Mouse (Mus musculus) heart, embryonic 15.5 days (tissue): Measurements from ENCODE around the gene Ubash3b. TPM values are rescaled to one million over a fixed set of nuclear protein-coding genes. Genes with fewer than 3 reads are reported as not detected.

Experiments used
- ATAC-seq: fragments of 200-750 bp; cut with Nextera tagmentation; replicated peaks from 2 replicates; pipeline ENCODE4 v1.8.0; 2017; ENCODE audit warnings: low read depth, moderate TSS enrichment; ENCODE audit not compliant: insufficient number of reproducible peaks, insufficient read depth, low FRiP score
- H3K27ac ChIP-seq: fragments of 300-500 bp; sonication (generic); 2 replicates; pipeline ENCODE4 v1.5.1; 2015; ENCODE audit warnings: mild to moderate bottlenecking, inconsistent platforms
- H3K27me3 ChIP-seq: fragments of 300-500 bp; sonication (generic); 2 replicates; pipeline ENCODE4 v1.6.1; 2015; ENCODE audit warnings: inconsistent platforms
- H3K36me3 ChIP-seq: fragments of 300-500 bp; sonication (generic); 2 replicates; pipeline ENCODE4 v1.6.1; 2015; ENCODE audit warnings: mild to moderate bottlenecking, inconsistent platforms
- H3K4me1 ChIP-seq: fragments of 300-500 bp; sonication (generic); replicated peaks from 2 replicates; pipeline ENCODE4 v1.6.1; 2015; ENCODE audit warnings: inconsistent platforms
- H3K4me2 ChIP-seq: fragments of 300-500 bp; sonication (generic); 2 replicates; pipeline ENCODE4 v1.6.1; 2015; ENCODE audit warnings: inconsistent platforms, mild to moderate bottlenecking, moderate library complexity
- H3K4me3 ChIP-seq: fragments of 300-500 bp; sonication (generic); 2 replicates; pipeline ENCODE4 v1.5.1; 2015; ENCODE audit warnings: mild to moderate bottlenecking, inconsistent platforms
- H3K9ac ChIP-seq: fragments of 300-500 bp; sonication (generic); 2 replicates; pipeline ENCODE4 v1.6.1; 2015; ENCODE audit warnings: mild to moderate bottlenecking, inconsistent platforms
- H3K9me3 ChIP-seq: fragments of 300-500 bp; sonication (generic); replicated peaks from 2 replicates; pipeline ENCODE4 v1.6.1; 2016; ENCODE audit warnings: inconsistent platforms
- WGBS: fragments of 180-500 bp; shearing (Covaris S2); methylation state at CpG from one replicate; pipeline ENCODE4 v1.1.7; 2015; ENCODE audit warnings: mixed read lengths; 5-methylcytosine and 5-hydroxymethylcytosine counted together
- polyA plus RNA-seq: library from polyadenylated mRNA; unstranded; fragments of >200 nt; fragmentation: Nextera tagmentation; extraction: Ambion mirVana; gene quantifications from 2 replicates; pipeline ENCODE4 v1.2.1, GENCODE M21; 2015

Ubash3b gene
- polyA plus RNA-seq, 1 experiment from 2014 or later, result 6.8 TPM

DNA sequence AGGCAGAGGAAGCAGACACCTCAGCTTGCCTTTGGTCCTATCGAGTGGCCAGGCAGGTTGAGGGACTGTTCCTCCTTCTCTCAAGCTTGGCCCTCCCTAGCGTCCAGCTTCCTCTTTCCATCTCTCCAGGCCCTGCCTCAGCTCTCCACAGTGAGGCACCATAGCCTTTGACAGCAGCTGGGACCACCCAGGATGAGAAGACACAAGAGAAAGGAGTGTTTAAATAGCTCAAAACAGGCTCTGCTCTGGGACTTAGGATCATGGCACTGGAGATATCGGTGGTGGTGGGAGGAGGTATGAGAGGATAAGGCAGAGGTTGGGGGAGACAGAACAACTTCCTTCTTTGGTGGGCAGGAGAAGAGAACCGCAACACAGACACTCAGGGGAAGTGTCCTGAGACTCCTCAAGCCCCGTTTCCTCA lies 90.7 kb downstream of the Ubash3b start:
- H3K4me3 ChIP-seq, result no peak overlapping the region
- no peaks in the 10 kb centered on the region for H3K9me3 ChIP-seq
- no peak overlapping the region for H3K4me2 ChIP-seq
- no peak overlapping the region for H3K27ac ChIP-seq
- no peak overlapping the region for H3K9ac ChIP-seq
- no peak for ATAC-seq
- H3K4me1 ChIP-seq, result peaks cover 50% of the 10 kb centered on the region
- 45% methylated on average over 5 of the region's 5 CpGs for WGBS
- no peaks in the 10 kb centered on the region for H3K27me3 ChIP-seq
- no peaks in the 10 kb centered on the region for H3K36me3 ChIP-seq

GRCm38 (mm10) chr9:41069509-41069908 lies 92.0 kb downstream of the Ubash3b start:
- 38% methylated on average over 5 of the region's 5 CpGs for WGBS
- H3K4me2 ChIP-seq, result no peak overlapping the region
- H3K9me3 ChIP-seq, result no peaks in the 10 kb centered on the region
- no peaks in the 10 kb centered on the region for H3K36me3 ChIP-seq
- no peak overlapping the region for H3K27ac ChIP-seq
- H3K4me3 ChIP-seq, result no peak overlapping the region
- peaks cover 50% of the 10 kb centered on the region for H3K4me1 ChIP-seq
- no peak for ATAC-seq
- no peaks in the 10 kb centered on the region for H3K27me3 ChIP-seq
- no peak overlapping the region for H3K9ac ChIP-seq

DNA sequence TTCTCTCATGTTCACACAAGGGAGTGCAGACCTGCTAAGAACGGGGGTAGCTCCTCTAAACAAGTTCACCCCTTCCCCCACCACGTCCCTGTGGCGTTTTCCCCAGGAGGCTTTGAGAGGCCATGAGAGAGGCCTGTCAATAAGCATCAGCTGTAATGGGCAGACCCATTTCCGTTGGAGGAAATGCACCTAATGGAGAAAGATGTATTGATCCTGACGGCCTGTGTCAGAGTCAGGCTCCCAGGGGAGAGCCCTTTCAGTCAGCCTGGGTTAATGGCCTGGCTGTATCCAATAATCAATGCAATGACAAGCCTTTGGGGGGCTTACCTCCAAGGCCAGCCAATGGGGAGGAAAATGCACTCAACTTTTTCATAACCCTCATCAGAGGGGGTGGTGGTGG lies 100.1 kb downstream of the Ubash3b start:
- 54% methylated on average over 5 of the region's 5 CpGs for WGBS
- Histone ChIP-seq H3K27ac (no peak overlapping the region), H3K27me3 (no peaks in the 10 kb centered on the region), H3K9ac (no peak overlapping the region), H3K4me3 (no peak overlapping the region), H3K9me3 (no peaks in the 10 kb centered on the region), H3K4me1 (peaks cover 6% of the 10 kb centered on the region; the same call in 1 of the 2 replicates), H3K4me2 (no peak overlapping the region), H3K36me3 (no peaks in the 10 kb centered on the region)
- ATAC-seq, result no peak

DNA sequence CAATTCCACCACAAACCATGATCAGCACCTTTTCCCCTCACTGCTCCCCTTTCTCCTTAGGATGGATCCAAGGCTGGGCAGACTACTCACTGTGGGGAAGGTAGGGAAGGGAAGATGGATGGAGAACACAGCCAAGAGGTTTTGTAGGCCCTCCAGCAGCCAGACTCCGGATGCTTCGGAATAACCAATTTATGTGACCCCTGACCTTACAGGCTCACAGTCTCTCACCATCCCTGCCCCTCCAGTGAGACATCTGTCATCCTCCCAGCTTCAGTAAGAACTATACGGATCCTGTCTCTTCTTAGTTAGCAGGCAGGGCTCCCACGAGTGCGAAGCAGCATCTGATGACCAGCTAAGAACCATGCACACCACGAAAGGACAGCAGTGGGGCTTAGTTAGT lies 100.9 kb downstream of the Ubash3b start:
- H3K9me3 ChIP-seq, result no peaks in the 10 kb centered on the region
- 79% methylated on average over 6 of the region's 6 CpGs for WGBS
- no peak for ATAC-seq
- H3K4me1 ChIP-seq, result peaks cover 6% of the 10 kb centered on the region; the same call in 1 of the 2 replicates
- no peak overlapping the region for H3K9ac ChIP-seq
- no peak overlapping the region for H3K27ac ChIP-seq
- no peaks in the 10 kb centered on the region for H3K27me3 ChIP-seq
- H3K4me2 ChIP-seq, result no peak overlapping the region
- no peaks in the 10 kb centered on the region for H3K36me3 ChIP-seq
- no peak overlapping the region for H3K4me3 ChIP-seq

GRCm38 (mm10) chr9:41058765-41059535 lies 102.5 kb downstream of the Ubash3b start:
- Histone ChIP-seq H3K27me3 (no peaks in the 10 kb centered on the region), H3K4me1 (0 out of 2 replicates have a peak, but pooled peaks cover 2% of the 10 kb centered on the region), H3K4me2 (no peak overlapping the region), H3K4me3 (no peak overlapping the region), H3K36me3 (no peaks in the 10 kb centered on the region), H3K9ac (no peak overlapping the region), H3K27ac (no peak overlapping the region), H3K9me3 (no peaks in the 10 kb centered on the region)
- 54% methylated on average over 8 of the region's 8 CpGs for WGBS
- ATAC-seq, result no peak

DNA sequence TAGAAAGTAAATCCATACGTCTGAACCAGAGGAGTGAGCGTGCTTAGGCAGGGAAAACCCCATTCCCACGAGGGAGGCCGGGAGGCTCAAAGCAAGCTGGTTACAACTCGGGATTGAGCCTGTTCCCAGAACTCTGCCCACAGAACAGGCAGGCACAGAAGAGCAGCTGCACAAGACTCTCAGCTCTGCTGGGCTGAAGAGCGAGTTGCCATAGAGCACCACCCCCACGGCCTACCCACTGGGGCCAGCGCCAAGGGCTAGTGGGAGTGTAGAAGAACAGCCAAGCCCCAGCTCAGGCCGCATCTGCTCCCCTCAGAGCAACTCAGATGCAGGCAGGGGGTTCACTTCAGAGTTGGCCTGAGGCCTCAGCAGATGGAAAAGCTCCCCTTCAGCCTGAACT lies 107.3 kb downstream of the Ubash3b start:
- no peak overlapping the region for H3K4me3 ChIP-seq
- H3K9me3 ChIP-seq, result no peaks in the 10 kb centered on the region
- WGBS, result 79% methylated on average over 9 of the region's 9 CpGs
- peaks cover 22% of the 10 kb centered on the region for H3K4me1 ChIP-seq
- H3K36me3 ChIP-seq, result no peaks in the 10 kb centered on the region
- no peaks in the 10 kb centered on the region for H3K27me3 ChIP-seq
- ATAC-seq, result no peak
- no peak overlapping the region for H3K27ac ChIP-seq
- no peak overlapping the region for H3K4me2 ChIP-seq
- H3K9ac ChIP-seq, result no peak overlapping the region

GRCm38 (mm10) chr9:41053478-41053877 lies 108.0 kb downstream of the Ubash3b start:
- peaks cover 22% of the 10 kb centered on the region for H3K4me1 ChIP-seq
- H3K4me3 ChIP-seq, result no peak overlapping the region
- H3K36me3 ChIP-seq, result no peaks in the 10 kb centered on the region
- H3K9ac ChIP-seq, result no peak overlapping the region
- no peak for ATAC-seq
- H3K9me3 ChIP-seq, result no peaks in the 10 kb centered on the region
- H3K27ac ChIP-seq, result no peak overlapping the region
- no peaks in the 10 kb centered on the region for H3K27me3 ChIP-seq
- 66% methylated on average over 4 of the region's 4 CpGs for WGBS
- no peak overlapping the region for H3K4me2 ChIP-seq

GRCm38 (mm10) chr9:41051080-41051932 lies 110.2 kb downstream of the Ubash3b start:
- Histone ChIP-seq H3K36me3 (no peaks in the 10 kb centered on the region), H3K27me3 (no peaks in the 10 kb centered on the region), H3K4me3 (no peak overlapping the region), H3K4me2 (no peak overlapping the region), H3K9me3 (no peaks in the 10 kb centered on the region), H3K27ac (no peak overlapping the region), H3K4me1 (peaks cover 20% of the 10 kb centered on the region), H3K9ac (no peak overlapping the region)
- 44% methylated on average over 11 of the region's 11 CpGs for WGBS
- ATAC-seq, result no peak

GRCm38 (mm10) chr9:41050331-41051079 lies 111.0 kb downstream of the Ubash3b start:
- H3K4me3 ChIP-seq, result no peak overlapping the region
- no peak for ATAC-seq
- no peak overlapping the region for H3K27ac ChIP-seq
- H3K9me3 ChIP-seq, result no peaks in the 10 kb centered on the region
- H3K36me3 ChIP-seq, result no peaks in the 10 kb centered on the region
- peaks cover 20% of the 10 kb centered on the region for H3K4me1 ChIP-seq
- WGBS, result 40% methylated on average over 12 of the region's 12 CpGs
- H3K27me3 ChIP-seq, result no peaks in the 10 kb centered on the region
- no peak overlapping the region for H3K9ac ChIP-seq
- no peak overlapping the region for H3K4me2 ChIP-seq

- Histone ChIP-seq H3K9me3 (no peaks in the 10 kb centered on the region), H3K4me1 (peaks cover 20% of the 10 kb centered on the region)
- 59% methylated on average over 7 of the region's 7 CpGs for WGBS
Measured at GRCm38 (mm10) chr9:41049282-41049681, 112.2 kb downstream of the Ubash3b start.

DNA sequence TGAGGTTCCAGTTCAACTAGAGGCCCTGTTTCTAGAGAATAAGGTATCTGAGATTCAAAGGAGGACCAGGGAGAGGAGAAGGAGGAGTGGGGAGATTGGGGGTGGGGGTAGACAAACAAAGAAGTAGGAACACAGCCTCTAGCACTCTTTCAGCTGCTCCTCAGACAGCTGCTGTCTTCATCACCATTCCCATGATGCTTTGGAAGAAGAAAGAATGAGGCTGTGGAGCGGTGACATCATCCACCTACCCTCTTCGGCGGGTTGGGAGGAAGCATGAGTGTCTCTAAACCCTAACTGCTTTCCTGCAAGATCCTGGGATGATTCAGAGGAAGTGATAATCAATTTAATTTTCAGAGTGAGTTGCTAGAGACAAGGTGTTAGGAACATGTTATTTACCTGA lies 112.7 kb downstream of the Ubash3b start:
- H3K27ac ChIP-seq, result no peak overlapping the region
- no peak overlapping the region for H3K4me2 ChIP-seq
- H3K36me3 ChIP-seq, result no peaks in the 10 kb centered on the region
- no peaks in the 10 kb centered on the region for H3K27me3 ChIP-seq
- H3K4me3 ChIP-seq, result no peak overlapping the region
- H3K4me1 ChIP-seq, result peaks cover 20% of the 10 kb centered on the region
- WGBS, result 74% methylated on average over 3 of the region's 3 CpGs
- no peak overlapping the region for H3K9ac ChIP-seq
- ATAC-seq, result no peak
- no peaks in the 10 kb centered on the region for H3K9me3 ChIP-seq

More at GRCm38 (mm10) chr9:41049282-41049681, 112.2 kb downstream of the Ubash3b start:
- no peak for ATAC-seq
- Histone ChIP-seq H3K9ac (no peak overlapping the region), H3K4me2 (no peak overlapping the region), H3K27ac (no peak overlapping the region), H3K36me3 (no peaks in the 10 kb centered on the region), H3K27me3 (no peaks in the 10 kb centered on the region), H3K4me3 (no peak overlapping the region)
